Comparison of ENCODE assay signal across 9 mouse cellular contexts in genomic region chr1:133146014-133147009, GRCm38 (mm10). TPM values are rescaled to one million over a fixed set of nuclear protein-coding genes. Genes with fewer than 3 reads are reported as not detected.
DNase-seq lines count a peak whose midpoint lies in the region; ATAC-seq and TF ChIP-seq lines count a peak whose summit lies in the region.
"Had no signal": no experiment of that assay in that cellular context is flagged by ENCODE, and none has a peak within 500 bp of the region (broad histone marks: within the 10 kb centered on the region; RNA-seq: fewer than 3 reads in every experiment).

No protein-coding gene starts in this region.

- H3K9ac ChIP-seq in MEL (ENCODE audit: control insufficient read depth, low read depth, low read length, poor library complexity, severe bottlenecking): no peak overlapping the region
- no peak overlapping the region for H3K9ac ChIP-seq in hindbrain, embryonic 14.5 days
- H3K9ac ChIP-seq in midbrain, embryonic 12.5 days (replicated peaks): no peak overlapping the region
- no peak overlapping the region for H3K9ac ChIP-seq in stomach, embryonic 14.5 days (replicated peaks; ENCODE audit: low read depth, low read length)
- H3K9ac ChIP-seq: liver, embryonic 13.5 days had no signal

- H3K4me1 ChIP-seq in MEL (ENCODE audit: control insufficient read depth in 1 of 2, insufficient read depth in 2 of 2, low read length in 2 of 2): no peaks in the 10 kb centered on the region
- H3K4me1 ChIP-seq in hindbrain, embryonic 14.5 days (replicated peaks; ENCODE audit: control insufficient read depth, insufficient read depth, low read length): no peaks in the 10 kb centered on the region
- no peaks in the 10 kb centered on the region for H3K4me1 ChIP-seq in midbrain, embryonic 12.5 days
- no peaks in the 10 kb centered on the region for H3K4me1 ChIP-seq in stomach, embryonic 14.5 days (ENCODE audit: control insufficient read depth, insufficient read depth, low read length)
- H3K4me1 ChIP-seq: liver, embryonic 13.5 days had no signal

- 64% methylated on average over 22 of the region's 22 CpGs for WGBS in hindbrain, embryonic 14.5 days
- 67% methylated on average over 22 of the region's 22 CpGs for WGBS in midbrain, embryonic 12.5 days
- 56% methylated on average over 22 of the region's 22 CpGs for WGBS in stomach, embryonic 14.5 days

- H3K27me3 ChIP-seq in MEL (ENCODE audit: control insufficient read depth in 1 of 2, insufficient read depth in 2 of 2, low read length in 2 of 2): no peaks in the 10 kb centered on the region
- H3K27me3 ChIP-seq in hindbrain, embryonic 14.5 days (ENCODE audit: control insufficient read depth, insufficient read depth, low read length): no peaks in the 10 kb centered on the region
- no peaks in the 10 kb centered on the region for H3K27me3 ChIP-seq in midbrain, embryonic 12.5 days
- no peaks in the 10 kb centered on the region for H3K27me3 ChIP-seq in stomach, embryonic 14.5 days (ENCODE audit: control insufficient read depth, insufficient read depth, low read length)
- H3K27me3 ChIP-seq: liver, embryonic 13.5 days had no signal

- H3K79me2 ChIP-seq in MEL (ENCODE audit: control insufficient read depth, insufficient read depth, low read length, poor library complexity): no peaks in the 10 kb centered on the region

- no peak for TF ChIP-seq POLR2A in MEL (IDR thresholded peaks at IDR 0.05; ENCODE audit: control insufficient read depth in 1 of 2, insufficient read depth in 1 of 2, low read depth in 1 of 2, low read length in 2 of 2, poor library complexity in 1 of 2)

- peak; percentile 98 for TF ChIP-seq RAD21 in MEL (IDR thresholded peaks at IDR 0.05; ENCODE audit: low read depth, low read length)

- no peak overlapping the region for H3K4me3 ChIP-seq in MEL (ENCODE audit: control insufficient read depth in 1 of 2, insufficient read depth in 1 of 2, low read depth in 2 of 2, low read length in 2 of 2)
- no peak overlapping the region for H3K4me3 ChIP-seq in hindbrain, embryonic 14.5 days (replicated peaks; ENCODE audit: low read length)
- H3K4me3 ChIP-seq in midbrain, embryonic 12.5 days: no peak overlapping the region
- no peak overlapping the region for H3K4me3 ChIP-seq in stomach, embryonic 14.5 days (ENCODE audit: low read depth, low read length)
- H3K4me3 ChIP-seq: liver, embryonic 13.5 days had no signal

- H3K9me3 ChIP-seq in MEL (replicated peaks; ENCODE audit: insufficient read depth, low read length): no peaks in the 10 kb centered on the region
- H3K9me3 ChIP-seq in hindbrain, embryonic 14.5 days (ENCODE audit: control insufficient read depth, low read length): no peaks in the 10 kb centered on the region
- H3K9me3 ChIP-seq in midbrain, embryonic 12.5 days: peaks cover 10% of the 10 kb centered on the region; the same call in 1 of the 2 replicates
- 0 out of 2 replicates have a peak, but pooled peaks cover 4% of the 10 kb centered on the region for H3K9me3 ChIP-seq in stomach, embryonic 14.5 days (ENCODE audit: control insufficient read depth, low read depth, low read length)
- H3K9me3 ChIP-seq: liver, embryonic 13.5 days had no signal

- TF ChIP-seq EP300 in MEL (IDR thresholded peaks at IDR 0.05; ENCODE audit: low read depth in 1 of 2, low read length in 2 of 2): no peak

- intact Hi-C loops in gastrocnemius, postnatal 14 days (cut with DNase I; ENCODE audit: low total_unique reads): no loop called here
- intact Hi-C loops in left cerebral cortex, postnatal 25 days (cut with DNase I): loop anchor here (2.0 to 5.0 kb wide), 2 partner anchors 206 to 466 kb away; partner anchors contain the start of gene Snrpe

- peak; percentile 96 for ATAC-seq in common myeloid progenitor, adult 5-6 weeks (replicated peaks; ENCODE audit: low read depth, poor library complexity, severe bottlenecking)
- ATAC-seq in hindbrain, embryonic 14.5 days (ENCODE audit: low FRiP score): peak; percentile 48; the same call in 1 of the 2 replicates
- 0 out of 2 replicates have a peak, but pooled peaks have one; percentile 54 for ATAC-seq in midbrain, embryonic 12.5 days (ENCODE audit: low FRiP score, low read depth)
- ATAC-seq in stomach, embryonic 14.5 days (ENCODE audit: insufficient number of reproducible peaks, insufficient read depth, low FRiP score, low read depth): peak; percentile 74; the same call in 1 of the 2 replicates

- peak; percentile 48 for DNase-seq in gastrocnemius, postnatal 14 days
- no peak for DNase-seq in gastrocnemius, postnatal 4 days (ENCODE audit: low spot score in 2 of 2)
- DNase-seq in MEL (ENCODE audit: low read depth, low spot score): peak; percentile 76
- peak; percentile 83 for DNase-seq in hindbrain, embryonic 14.5 days (ENCODE audit: low spot score)
- peak; percentile 56 to 75 for DNase-seq in left cerebral cortex, postnatal 25 days (ENCODE audit: low spot score in 2 of 2)
- DNase-seq: liver, embryonic 13.5 days had no signal

- H3K27ac ChIP-seq in MEL (ENCODE audit: control insufficient read depth, low read depth, low read length): no peak overlapping the region
- H3K27ac ChIP-seq in hindbrain, embryonic 14.5 days: no peak overlapping the region
- no peak overlapping the region for H3K27ac ChIP-seq in midbrain, embryonic 12.5 days (replicated peaks)
- H3K27ac ChIP-seq in stomach, embryonic 14.5 days (ENCODE audit: low read length): no peak overlapping the region
- H3K27ac ChIP-seq: liver, embryonic 13.5 days had no signal

- H3K36me3 ChIP-seq in MEL (ENCODE audit: control insufficient read depth in 1 of 2, insufficient read depth in 2 of 2, low read length in 2 of 2): no peaks in the 10 kb centered on the region
- peaks cover 6% of the 10 kb centered on the region for H3K36me3 ChIP-seq in hindbrain, embryonic 14.5 days (replicated peaks; ENCODE audit: control insufficient read depth, insufficient read depth)
- H3K36me3 ChIP-seq in midbrain, embryonic 12.5 days: peaks cover 2% of the 10 kb centered on the region; the same call in 1 of the 2 replicates
- H3K36me3 ChIP-seq in stomach, embryonic 14.5 days (ENCODE audit: control insufficient read depth, insufficient read depth, low read length): peaks cover 1% of the 10 kb centered on the region

- TF ChIP-seq CTCF in MEL (IDR thresholded peaks at IDR 0.05 in 2 of 3, conservative IDR thresholded peaks at IDR 0.05 in 1 of 3; ENCODE audit: control insufficient read depth in 1 of 3, insufficient read depth in 1 of 3, low read depth in 2 of 3, low read length in 3 of 3, poor library complexity in 1 of 3, severe bottlenecking in 1 of 3): peak in 2 of 3 experiments; percentile 87 to 90

- H3K4me2 ChIP-seq in hindbrain, embryonic 14.5 days (replicated peaks): no peak overlapping the region
- H3K4me2 ChIP-seq in midbrain, embryonic 12.5 days (replicated peaks): no peak overlapping the region
- no peak overlapping the region for H3K4me2 ChIP-seq in stomach, embryonic 14.5 days (replicated peaks; ENCODE audit: low read depth, low read length)
- H3K4me2 ChIP-seq: liver, embryonic 13.5 days had no signal

TF ChIP-seq in MEL, 35 proteins besides CTCF, POLR2A, EP300 and RAD21:
- TF ChIP-seq MXI1 (IDR thresholded peaks at IDR 0.05; ENCODE audit: low read depth, low read length) (no peak), BHLHE40 (IDR thresholded peaks at IDR 0.05; ENCODE audit: borderline replicate concordance, low read depth, low read length) (peak; percentile 49), ELF1 (IDR thresholded peaks at IDR 0.05; ENCODE audit: low read depth, low read length) (peak; percentile 24; the same call in 1 of the 2 replicates), NRF1 (IDR thresholded peaks at IDR 0.05; ENCODE audit: insufficient read depth, low read depth, low read length, poor library complexity, severe bottlenecking) (0 out of 2 replicates have a peak, but pooled peaks have one; percentile 19), ZNF384 (IDR thresholded peaks at IDR 0.05; ENCODE audit: low read depth, low read length) (peak; percentile 54), ZC3H11A (IDR thresholded peaks at IDR 0.05; ENCODE audit: low read depth, low read length) (peak; percentile 93), RCOR1 (IDR thresholded peaks at IDR 0.05; ENCODE audit: low read depth, low read length) (no peak), MAZ (IDR thresholded peaks at IDR 0.05; ENCODE audit: low read depth, low read length) (peak; percentile 28; the same call in 1 of the 2 replicates), SMC3 (IDR thresholded peaks at IDR 0.05; ENCODE audit: low read depth, low read length) (peak; percentile 95), ZKSCAN1 (IDR thresholded peaks at IDR 0.05; ENCODE audit: low read depth, low read length) (no peak), SIN3A (IDR thresholded peaks at IDR 0.05; ENCODE audit: low read length) (peak; percentile 52), JUND (IDR thresholded peaks at IDR 0.05; ENCODE audit: low read depth, low read length) (peak; percentile 51; the same call in 1 of the 2 replicates)

RNA-seq across cellular contexts. Expression of gene Ppp1r15b, which starts 15.4 kb away (rescaled TPM):
- total RNA-seq in gastrocnemius, postnatal 14 days (2021): 10 to 100 TPM; 22.1 to 24.6 TPM
- total RNA-seq in gastrocnemius, postnatal 4 days (2021): 10 to 100 TPM; 46.0 to 49.1 TPM
- 53.1 and 60.9 TPM in 2 replicates for total RNA-seq in MEL (2012; rRNA removed)
- 10 to 100 TPM in 1 of 2 experiments, not detected in 1; 56.3 TPM for polyA plus RNA-seq in MEL (2012; ENCODE audit: insufficient read depth in 1 of 2, insufficient read length in 2 of 2, low read depth in 1 of 2, low replicate concordance in 2 of 2, missing spikeins in 1 of 2)
- 77.3 and 105 TPM in 2 replicates for total RNA-seq in common myeloid progenitor, adult 5-6 weeks (2017)
- polyA plus RNA-seq in hindbrain, embryonic 14.5 days (2014; fragmentation: Nextera tagmentation; extraction: Ambion mirVana): 29.6 and 36.0 TPM in 2 replicates
- 10 to 100 TPM; 43.4 to 45.7 TPM for total RNA-seq in left cerebral cortex, postnatal 25 days (2021)
- 52.7 and 57.9 TPM in 2 replicates for polyA plus RNA-seq in midbrain, embryonic 12.5 days (2016; fragmentation: Nextera tagmentation; extraction: Ambion mirVana)
- 43.2 and 45.4 TPM in 2 replicates for polyA plus RNA-seq in stomach, embryonic 14.5 days (2014; fragmentation: Nextera tagmentation; extraction: Ambion mirVana)

RNA-seq across cellular contexts. Expression of gene Plekha6, which starts 17.7 kb away (rescaled TPM):
- 10 to 100 TPM; 14.5 to 15.5 TPM for total RNA-seq in gastrocnemius, postnatal 14 days (2021)
- total RNA-seq in gastrocnemius, postnatal 4 days (2021): 10 to 100 TPM; 12.6 to 14.4 TPM
- total RNA-seq in MEL (2012; rRNA removed): 11.8 and 14.5 TPM in 2 replicates
- 10 to 100 TPM in 1 of 2 experiments, not detected in 1; 28.5 TPM for polyA plus RNA-seq in MEL (2012; ENCODE audit: insufficient read depth in 1 of 2, insufficient read length in 2 of 2, low read depth in 1 of 2, low replicate concordance in 2 of 2, missing spikeins in 1 of 2)
- 2.3 and 3.1 TPM in 2 replicates for total RNA-seq in common myeloid progenitor, adult 5-6 weeks (2017)
- 21.4 and 22.2 TPM in 2 replicates for polyA plus RNA-seq in hindbrain, embryonic 14.5 days (2014; fragmentation: Nextera tagmentation; extraction: Ambion mirVana)
- 10 to 100 TPM; 72.2 to 84.2 TPM for total RNA-seq in left cerebral cortex, postnatal 25 days (2021)
- 27.7 and 36.1 TPM in 2 replicates for polyA plus RNA-seq in midbrain, embryonic 12.5 days (2016; fragmentation: Nextera tagmentation; extraction: Ambion mirVana)
- 19.8 and 21.7 TPM in 2 replicates for polyA plus RNA-seq in stomach, embryonic 14.5 days (2014; fragmentation: Nextera tagmentation; extraction: Ambion mirVana)

Comparison
In these comparisons a context has a peak if more than half of its experiments do, and no peak if none do; other contexts are left out.
1. DNase-seq: peak in gastrocnemius, postnatal 14 days (single experiment), MEL (single experiment), hindbrain, embryonic 14.5 days (single experiment) and left cerebral cortex, postnatal 25 days (2 of 2); none in gastrocnemius, postnatal 4 days (0 of 2).
2. Peak in every context shown above with its lines, with median percentiles within 50 percentile points of each other: ATAC-seq.